Mouse (Mus musculus) heart, embryonic 14.5 days (tissue): Measurements from ENCODE around the gene Kazald1. TPM values are rescaled to one million over a fixed set of nuclear protein-coding genes. Genes with fewer than 3 reads are reported as not detected.
A peak's percentile ranks its signal among the peaks of the same experiment; 100 is the strongest.

Experiments used
- ATAC-seq: fragments of 200-750 bp; cut with Nextera tagmentation; 2 replicates; pipeline ENCODE4 v1.8.0; 2017; ENCODE audit warnings: low read depth, moderate TSS enrichment; ENCODE audit not compliant: insufficient number of reproducible peaks, insufficient read depth, low FRiP score
- H3K27ac ChIP-seq, 2 experiments: fragments of 200-500 bp in 1 of 2; fragments of 300-500 bp in 1 of 2; sonication (generic) in 1 of 2; replicated peaks in 1 of 2; 2 replicates each; pipeline ENCODE4 v1.5.1; 2012 to 2014; ENCODE audit warnings: low read depth in 2 of 2, low read length in 2 of 2, control low read depth in 1 of 2, mild to moderate bottlenecking in 1 of 2, mixed read lengths in 1 of 2; ENCODE audit not compliant: control insufficient read depth in 1 of 2, insufficient read depth in 1 of 2
- H3K27me3 ChIP-seq: fragments of 300-500 bp; sonication (generic); 2 replicates; pipeline ENCODE4 v1.6.1; 2014; ENCODE audit warnings: mild to moderate bottlenecking, low read length, control low read depth; ENCODE audit not compliant: control insufficient read depth, insufficient read depth
- H3K36me3 ChIP-seq: fragments of 300-500 bp; sonication (generic); 2 replicates; pipeline ENCODE4 v1.6.1; 2014; ENCODE audit warnings: mild to moderate bottlenecking, control low read depth, low read length, mixed read lengths; ENCODE audit not compliant: control insufficient read depth, insufficient read depth
- H3K4me1 ChIP-seq, 2 experiments: fragments of 200-500 bp in 1 of 2; fragments of 300-500 bp in 1 of 2; sonication (generic) in 1 of 2; 2 replicates each; pipeline ENCODE4 v1.6.1; 2012 to 2014; ENCODE audit warnings: low read length in 2 of 2, control low read depth in 1 of 2, mixed read lengths in 1 of 2; ENCODE audit not compliant: control insufficient read depth in 2 of 2, insufficient read depth in 2 of 2
- H3K4me2 ChIP-seq: fragments of 300-500 bp; sonication (generic); 2 replicates; pipeline ENCODE4 v1.6.1; 2014; ENCODE audit warnings: mild to moderate bottlenecking, low read length
- H3K4me3 ChIP-seq, 2 experiments: fragments of 200-500 bp in 1 of 2; fragments of 300-500 bp in 1 of 2; sonication (generic) in 1 of 2; 2 replicates each; pipeline ENCODE4 v1.5.1; 2012 to 2014; ENCODE audit warnings: low read length in 2 of 2, mild to moderate bottlenecking in 2 of 2, control low read depth in 1 of 2, low read depth in 1 of 2, moderate library complexity in 1 of 2; ENCODE audit not compliant: control insufficient read depth in 1 of 2, insufficient read depth in 1 of 2
- H3K9ac ChIP-seq: fragments of 300-500 bp; sonication (generic); 2 replicates; pipeline ENCODE4 v1.6.1; 2014; ENCODE audit warnings: mild to moderate bottlenecking, low read length
- H3K9me3 ChIP-seq: fragments of 300-500 bp; sonication (generic); 2 replicates; pipeline ENCODE4 v1.6.1; 2016; ENCODE audit warnings: low read length, control low read depth; ENCODE audit not compliant: control insufficient read depth
- WGBS: fragments of 180-500 bp; shearing (Covaris S2); extraction: QIAGEN DNeasy Blood & Tissue Kit; methylation state at CpG from one replicate; pipeline ENCODE4 v1.1.7; 2014; 5-methylcytosine and 5-hydroxymethylcytosine counted together
- polyA plus RNA-seq: library from polyadenylated mRNA; unstranded; fragments of >200 nt; fragmentation: Nextera tagmentation; extraction: Ambion mirVana; gene quantifications from 2 replicates; pipeline ENCODE4 v1.2.1, GENCODE M21; 2014

Gene Kazald1
- polyA plus RNA-seq, 1 experiment from 2014 or later: 11.5 TPM

DNA sequence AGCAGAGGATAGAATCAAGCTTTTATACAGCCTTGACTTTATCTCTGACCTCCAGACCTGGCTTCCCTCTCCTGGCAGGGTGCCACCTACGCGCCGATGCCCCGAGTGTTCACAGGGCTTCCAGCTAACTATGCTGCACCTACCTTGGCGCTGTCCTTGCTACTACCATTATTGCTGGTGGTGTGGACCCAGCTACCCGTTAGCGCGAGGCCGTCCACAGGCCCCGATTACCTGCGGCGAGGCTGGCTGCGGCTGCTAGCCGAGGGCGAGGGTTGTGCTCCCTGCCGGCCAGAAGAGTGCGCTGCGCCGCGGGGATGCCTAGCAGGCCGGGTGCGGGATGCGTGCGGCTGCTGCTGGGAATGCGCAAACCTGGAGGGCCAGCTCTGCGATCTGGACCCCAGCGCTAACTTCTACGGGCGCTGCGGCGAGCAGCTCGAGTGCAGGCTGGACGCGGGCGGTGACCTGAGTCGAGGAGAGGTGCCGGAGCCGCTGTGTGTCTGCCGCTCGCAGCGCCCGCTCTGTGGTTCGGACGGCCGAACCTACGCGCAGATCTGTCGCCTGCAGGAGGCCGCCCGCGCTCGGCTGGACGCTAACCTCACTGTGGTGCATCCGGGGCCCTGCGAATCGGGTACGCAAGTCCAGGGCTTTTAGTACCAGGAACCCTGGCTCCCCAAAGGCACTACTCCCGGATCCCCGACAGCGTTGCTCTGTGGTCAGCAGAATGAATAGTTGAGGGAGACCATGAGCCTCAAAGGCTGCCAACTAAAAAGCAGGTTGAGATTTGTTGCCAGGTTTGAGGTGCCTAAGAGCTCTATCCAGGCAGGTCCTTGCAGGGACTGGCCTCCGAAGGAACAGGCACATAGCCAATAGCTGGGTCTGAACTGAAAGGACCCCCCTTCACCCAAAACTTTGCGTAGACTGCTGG lies 1.8 kb downstream of the Kazald1 start:
- WGBS: 1% methylated on average over 58 of the region's 62 CpGs
- no peak for ATAC-seq
- H3K36me3 ChIP-seq: no peaks in the 10 kb centered on the region
- H3K27me3 ChIP-seq: peaks cover 51% of the 10 kb centered on the region
- H3K4me2 ChIP-seq: peak overlapping the region; percentile 90
- no peak overlapping the region for H3K27ac ChIP-seq
- peak overlapping the region; percentile 69 for H3K9ac ChIP-seq
- H3K9me3 ChIP-seq: no peaks in the 10 kb centered on the region
- H3K4me1 ChIP-seq: peaks cover 24 to 55% of the 10 kb centered on the region in 2 experiments
- peak overlapping the region; percentile 38 to 67 for H3K4me3 ChIP-seq

DNA sequence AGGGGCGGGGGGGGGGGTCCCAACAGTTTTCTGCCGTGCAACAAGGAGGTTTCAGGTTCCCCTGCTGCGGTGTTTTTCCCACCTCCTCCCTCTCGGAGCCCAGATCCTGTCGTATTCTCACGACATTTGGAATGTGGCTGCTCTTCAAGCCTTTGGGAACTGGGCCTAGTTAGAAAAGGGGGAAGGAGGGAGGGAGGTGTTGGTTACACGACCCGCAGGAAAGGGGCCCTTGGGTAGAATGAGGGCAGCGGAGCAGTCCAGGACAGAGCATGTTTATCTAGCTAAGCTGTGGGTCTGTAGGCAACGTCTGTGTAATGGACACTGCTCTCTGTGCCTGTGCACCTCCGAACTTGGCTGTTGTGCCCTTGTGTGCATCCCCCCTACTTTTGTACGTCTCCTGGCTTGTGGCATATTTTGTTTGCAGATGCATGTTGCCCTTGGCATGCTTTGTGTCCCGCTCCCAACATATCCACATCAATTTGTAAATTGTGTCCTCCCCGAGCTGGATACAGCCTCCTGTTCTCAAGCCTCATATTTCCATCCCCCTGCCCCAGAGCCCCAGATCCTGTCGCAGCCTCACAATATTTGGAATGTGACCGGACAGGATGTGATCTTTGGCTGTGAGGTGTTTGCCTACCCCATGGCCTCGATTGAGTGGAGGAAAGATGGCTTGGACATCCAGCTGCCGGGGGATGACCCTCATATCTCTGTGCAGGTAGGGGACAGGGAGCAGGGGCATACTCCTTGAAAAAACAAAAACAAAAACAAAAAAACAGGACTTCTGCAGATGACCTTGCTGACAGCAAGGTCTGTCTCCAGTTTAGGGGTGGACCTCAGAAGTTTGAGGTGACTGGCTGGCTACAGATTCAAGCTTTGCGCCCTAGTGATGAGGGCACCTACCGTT lies 3.0 kb downstream of the Kazald1 start:
- Histone ChIP-seq H3K4me1 (peaks cover 24 to 55% of the 10 kb centered on the region in 2 experiments), H3K36me3 (no peaks in the 10 kb centered on the region), H3K27ac (no peak overlapping the region), H3K9ac (no peak overlapping the region), H3K9me3 (no peaks in the 10 kb centered on the region), H3K27me3 (peaks cover 58% of the 10 kb centered on the region), H3K4me2 (peak overlapping the region; percentile 90), H3K4me3 (0 out of 4 replicates have a peak overlapping the region, but pooled peaks of 1 of the 2 experiments have one; percentile 67)
- ATAC-seq: no peak
- WGBS: 11% methylated on average over 20 of the region's 20 CpGs

- 8% methylated on average over 17 of the region's 17 CpGs for WGBS
- H3K27ac ChIP-seq: peak overlapping the region; percentile 45 to 51; a peak in 3 of 4 replicates
- H3K4me2 ChIP-seq: peak overlapping the region; percentile 69
- peaks cover 65% of the 10 kb centered on the region for H3K27me3 ChIP-seq
- peak overlapping the region; percentile 64; the same call in 1 of the 2 replicates for H3K9ac ChIP-seq
- H3K36me3 ChIP-seq: no peaks in the 10 kb centered on the region
- no peaks in the 10 kb centered on the region for H3K9me3 ChIP-seq
- H3K4me1 ChIP-seq: peaks cover 27 to 54% of the 10 kb centered on the region in 2 experiments
- no peak for ATAC-seq
- H3K4me3 ChIP-seq: peak overlapping the region; percentile 36 to 41
Observed at GRCm38 (mm10) chr19:45078971-45079764, 4.1 kb downstream of the Kazald1 start.

- Histone ChIP-seq H3K4me3 (peak overlapping the region; percentile 36 to 41), H3K9me3 (no peaks in the 10 kb centered on the region), H3K4me1 (peaks cover 28 to 55% of the 10 kb centered on the region in 2 experiments), H3K27ac (peak overlapping the region; percentile 45 to 51), H3K36me3 (no peaks in the 10 kb centered on the region), H3K27me3 (peaks cover 69% of the 10 kb centered on the region), H3K9ac (peak overlapping the region; percentile 64), H3K4me2 (peak overlapping the region; percentile 69)
- 2% methylated on average over 45 of the region's 45 CpGs for WGBS
- peak; percentile 24 for ATAC-seq
Observed at GRCm38 (mm10) chr19:45079769-45080515, 4.9 kb downstream of the Kazald1 start.

- Histone ChIP-seq H3K4me1 (peaks cover 27 to 53% of the 10 kb centered on the region in 2 experiments), H3K27me3 (peaks cover 77% of the 10 kb centered on the region)
- 3% methylated on average over 17 of the region's 17 CpGs for WGBS
Observed at GRCm38 (mm10) chr19:45080711-45081110, 5.7 kb downstream of the Kazald1 start.

DNA sequence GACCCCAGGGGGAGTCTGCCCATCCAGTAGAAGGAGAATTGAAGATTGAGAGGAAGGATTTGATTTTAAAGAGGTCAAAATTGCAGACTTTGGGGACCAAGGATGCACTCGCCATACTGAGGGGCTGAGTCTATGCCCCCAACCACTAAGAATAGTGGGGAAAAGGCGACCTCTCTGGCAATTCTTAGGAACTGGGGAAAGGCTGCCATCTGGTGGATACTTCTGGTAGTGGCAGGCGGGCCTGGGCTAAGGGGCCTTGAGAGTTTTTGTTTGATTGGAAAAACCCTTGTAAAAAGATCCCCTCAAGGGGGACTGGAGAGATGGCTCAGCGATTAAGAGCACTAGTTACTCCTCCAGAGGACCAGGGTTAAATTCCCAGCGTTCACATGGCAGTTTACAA lies 6.2 kb downstream of the Kazald1 start:
- 2% methylated on average over 5 of the region's 5 CpGs for WGBS
- H3K4me1 ChIP-seq: peaks cover 22 to 47% of the 10 kb centered on the region in 2 experiments
- no peaks in the 10 kb centered on the region for H3K9me3 ChIP-seq
- H3K36me3 ChIP-seq: no peaks in the 10 kb centered on the region
- ATAC-seq: no peak
- peaks cover 77% of the 10 kb centered on the region for H3K27me3 ChIP-seq
- H3K9ac ChIP-seq: no peak overlapping the region
- peak overlapping the region; percentile 69 for H3K4me2 ChIP-seq
- H3K27ac ChIP-seq: no peak overlapping the region
- peak overlapping the region in 1 of 2 experiments; percentile 41; a peak in 2 of 4 replicates for H3K4me3 ChIP-seq

More at GRCm38 (mm10) chr19:45080711-45081110, 5.7 kb downstream of the Kazald1 start:
- peak overlapping the region; percentile 69 for H3K4me2 ChIP-seq
- H3K27ac ChIP-seq: no peak overlapping the region
- no peaks in the 10 kb centered on the region for H3K36me3 ChIP-seq
- peak overlapping the region; percentile 36 to 41 for H3K4me3 ChIP-seq
- no peak for ATAC-seq
- peak overlapping the region; percentile 64; the same call in 1 of the 2 replicates for H3K9ac ChIP-seq
- no peaks in the 10 kb centered on the region for H3K9me3 ChIP-seq
